Comparison of ENCODE assay signal across 8 mouse cellular contexts in the genomic region with DNA sequence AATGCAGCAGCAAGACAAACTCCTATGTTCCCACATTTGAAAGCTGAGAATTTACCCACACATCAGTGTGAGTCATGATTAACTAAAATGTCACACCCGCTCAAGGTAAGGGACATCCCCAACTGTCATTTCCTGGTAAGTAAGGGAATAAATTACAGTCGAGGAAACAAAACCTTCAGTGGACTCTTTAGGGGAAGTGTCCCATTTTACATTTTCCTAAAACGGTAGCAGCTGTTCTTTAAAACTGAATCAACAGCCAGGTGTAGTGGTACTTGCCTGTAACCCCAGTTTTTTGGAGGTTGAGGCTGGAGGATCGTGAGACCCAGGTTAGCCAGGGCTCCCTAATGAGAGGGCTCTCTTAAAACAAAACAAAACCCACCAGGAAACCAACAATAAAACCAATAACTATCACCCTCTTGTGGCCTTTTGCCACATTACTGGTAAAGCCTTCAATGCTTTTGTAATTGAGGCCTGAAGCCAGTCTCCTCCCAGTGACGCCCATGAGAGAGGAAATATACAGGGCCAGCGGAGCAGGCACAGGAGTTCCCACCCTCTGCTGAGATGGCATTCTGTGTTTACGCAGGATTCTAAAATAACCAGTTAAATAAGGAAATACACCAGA. TPM values are rescaled to one million over a fixed set of nuclear protein-coding genes. Genes with fewer than 3 reads are reported as not detected.
A peak's percentile ranks its signal among the peaks of the same experiment; 100 is the strongest.
DNase-seq lines count a peak whose midpoint lies in the region; ATAC-seq and TF ChIP-seq lines count a peak whose summit lies in the region.

No protein-coding gene starts in this region.

- H3K9me3 ChIP-seq in kidney, embryonic 14.5 days (ENCODE audit: control insufficient read depth, low read length), result no peaks in the 10 kb centered on the region
- H3K9me3 ChIP-seq in lung, embryonic 14.5 days (ENCODE audit: low read depth, low read length), result no peaks in the 10 kb centered on the region

- H3K9ac ChIP-seq in kidney, embryonic 14.5 days (ENCODE audit: low read depth, low read length), result no peak overlapping the region
- no peak overlapping the region for H3K9ac ChIP-seq in lung, embryonic 14.5 days

- no peaks in the 10 kb centered on the region for H3K36me3 ChIP-seq in kidney, embryonic 14.5 days (ENCODE audit: control insufficient read depth, insufficient read depth, low read length)
- no peaks in the 10 kb centered on the region for H3K36me3 ChIP-seq in lung, embryonic 14.5 days (ENCODE audit: insufficient read depth)

- ATAC-seq in kidney, embryonic 14.5 days (ENCODE audit: low FRiP score, low TSS enrichment), result 0 out of 2 replicates have a peak, but pooled peaks have one; percentile 45
- no peak for ATAC-seq in lung, embryonic 14.5 days (ENCODE audit: insufficient read depth)

- H3K4me3 ChIP-seq in kidney, embryonic 14.5 days (ENCODE audit: low read length), result no peak overlapping the region
- H3K4me3 ChIP-seq in lung, embryonic 14.5 days (ENCODE audit: low read depth, low read length), result no peak overlapping the region

- no peak overlapping the region for H3K27ac ChIP-seq in kidney, embryonic 14.5 days (ENCODE audit: low read depth, low read length)
- H3K27ac ChIP-seq in lung, embryonic 14.5 days (ENCODE audit: low read depth), result no peak overlapping the region

- H3K4me2 ChIP-seq in kidney, embryonic 14.5 days (replicated peaks; ENCODE audit: low read depth, low read length), result no peak overlapping the region
- H3K4me2 ChIP-seq in lung, embryonic 14.5 days, result no peak overlapping the region

- TF ChIP-seq CTCF in lung, embryonic 14.5 days (IDR thresholded peaks at IDR 0.05; ENCODE audit: low read depth), result peak; percentile 54

- peak; percentile 45 for DNase-seq in urinary bladder, postnatal 14 days (ENCODE audit: low spot score)
- DNase-seq in urinary bladder, adult 2 months (ENCODE audit: low spot score), result no peak
- peak; percentile 74 for DNase-seq in brain, adult 2 months (ENCODE audit: low read depth, low spot score)
- DNase-seq in heart, adult 8-10 months (ENCODE audit: low spot score), result peak; percentile 79
- DNase-seq in lung, embryonic 14.5 days, result peak; percentile 83
- DNase-seq in spleen, adult 12 weeks (ENCODE audit: low spot score), result peak; percentile 37
- no peak for DNase-seq in frontal cortex, postnatal 14 days (ENCODE audit: low spot score in 2 of 2)

- peaks cover 5% of the 10 kb centered on the region; the same call in 1 of the 2 replicates for H3K4me1 ChIP-seq in kidney, embryonic 14.5 days (ENCODE audit: control insufficient read depth, insufficient read depth, low read length)
- H3K4me1 ChIP-seq in lung, embryonic 14.5 days (ENCODE audit: insufficient read depth), result no peaks in the 10 kb centered on the region

- no peaks in the 10 kb centered on the region for H3K27me3 ChIP-seq in kidney, embryonic 14.5 days (ENCODE audit: control insufficient read depth, insufficient read depth, low read length)
- no peaks in the 10 kb centered on the region for H3K27me3 ChIP-seq in lung, embryonic 14.5 days (ENCODE audit: insufficient read depth, low read length)

- WGBS in kidney, embryonic 14.5 days, result 30% methylated on average over 7 of the region's 7 CpGs
- 46% methylated on average over 7 of the region's 7 CpGs for WGBS in lung, embryonic 14.5 days

RNA-seq across cellular contexts. Expression of gene Leo1, which starts 7.0 kb away (rescaled TPM):
- 3.2 and 5.1 TPM in 2 replicates for polyA plus RNA-seq in urinary bladder, adult 2 months (2012; rRNA removed)
- total RNA-seq in heart, adult 8-10 months (2022), result 10 to 100 TPM in 3 of 4 experiments, 1 to 10 TPM in 1; 8.9 to 14.0 (median 12.8) TPM
- polyA plus RNA-seq in kidney, embryonic 14.5 days (2014; fragmentation: Nextera tagmentation; extraction: Ambion mirVana), result 36.9 and 45.8 TPM in 2 replicates
- polyA plus RNA-seq in lung, embryonic 14.5 days (2014; fragmentation: Nextera tagmentation; extraction: Ambion mirVana), result 39.5 and 39.7 TPM in 2 replicates

RNA-seq across cellular contexts. Expression of gene Mapk6, which starts 24.5 kb away (rescaled TPM):
- 22.5 and 29.1 TPM in 2 replicates for polyA plus RNA-seq in urinary bladder, adult 2 months (2012; rRNA removed)
- 10 to 100 TPM; 21.8 to 25.3 (median 22.6) TPM for total RNA-seq in heart, adult 8-10 months (2022)
- polyA plus RNA-seq in kidney, embryonic 14.5 days (2014; fragmentation: Nextera tagmentation; extraction: Ambion mirVana), result 54.8 and 77.6 TPM in 2 replicates
- polyA plus RNA-seq in lung, embryonic 14.5 days (2014; fragmentation: Nextera tagmentation; extraction: Ambion mirVana), result 63.7 and 67.3 TPM in 2 replicates

Comparison
In these comparisons a context has a peak if more than half of its experiments do, and no peak if none do; other contexts are left out.
1. DNase-seq: peak in urinary bladder, postnatal 14 days (single experiment), brain, adult 2 months (single experiment), heart, adult 8-10 months (single experiment), lung, embryonic 14.5 days (single experiment) and spleen, adult 12 weeks (single experiment); none in urinary bladder, adult 2 months (single experiment) and frontal cortex, postnatal 14 days (0 of 2).